Mouse (Mus musculus) ES-Bruce4 (cell line): ENCODE results near the gene Wdr45b. TPM values are rescaled to one million over a fixed set of nuclear protein-coding genes. Genes with fewer than 3 reads are reported as not detected.

Experiments
- H3K27ac ChIP-seq: 2 replicates; pipeline ENCODE4 v1.5.1; 2012; ENCODE audit warnings: low read length, inconsistent platforms; ENCODE audit not compliant: insufficient read depth
- H3K27me3 ChIP-seq: 2 replicates; pipeline ENCODE4 v1.6.1; 2012; ENCODE audit warnings: mild to moderate bottlenecking, low read length, inconsistent platforms; ENCODE audit not compliant: control insufficient read depth, poor library complexity, insufficient read depth, severe bottlenecking
- H3K36me3 ChIP-seq: 2 replicates; pipeline ENCODE4 v1.6.1; 2012; ENCODE audit warnings: inconsistent platforms, mild to moderate bottlenecking, low read length, moderate library complexity; ENCODE audit not compliant: control insufficient read depth, poor library complexity, insufficient read depth, severe bottlenecking
- H3K4me1 ChIP-seq: one replicate; pipeline ENCODE4 v1.8.1; 2011; ENCODE audit warnings: low read length; ENCODE audit not compliant: control insufficient read depth, insufficient read depth
- H3K4me3 ChIP-seq: 2 replicates; pipeline ENCODE4 v1.5.1; 2011; ENCODE audit warnings: low read depth, mild to moderate bottlenecking, low read length
- H3K9ac ChIP-seq: 2 replicates; pipeline ENCODE4 v1.6.1; 2012; ENCODE audit warnings: low read depth, mild to moderate bottlenecking, inconsistent platforms; ENCODE audit not compliant: poor library complexity, severe bottlenecking
- H3K9me3 ChIP-seq: replicated peaks from 2 replicates; pipeline ENCODE4 v1.6.1; 2012; ENCODE audit warnings: mild to moderate bottlenecking, low read length, inconsistent platforms; ENCODE audit not compliant: control insufficient read depth, poor library complexity, insufficient read depth, severe bottlenecking
- CTCF ChIP-seq: IDR thresholded peaks from one replicate; pipeline ENCODE4 v1.8.1; 2011; ENCODE audit warnings: low read depth, low read length
- EP300 ChIP-seq: IDR thresholded peaks from 2 replicates; pipeline ENCODE4 v1.6.1; 2011; ENCODE audit warnings: low read depth, low read length; ENCODE audit not compliant: insufficient read depth
- POLR2A ChIP-seq: IDR thresholded peaks from one replicate; pipeline ENCODE4 v1.8.1; 2011; ENCODE audit warnings: low read length; ENCODE audit not compliant: insufficient read depth
- polyA plus RNA-seq: library from polyadenylated mRNA; stranded (reverse); fragments of >200 nt; gene quantifications from 2 replicates; pipeline ENCODE4 v1.2.4, GENCODE M21; 2011; ENCODE audit warnings: low read depth; ENCODE audit not compliant: missing spikeins, insufficient read depth, insufficient read length

Wdr45b gene
- polyA plus RNA-seq, 1 experiment, result 81.1 TPM

DNA sequence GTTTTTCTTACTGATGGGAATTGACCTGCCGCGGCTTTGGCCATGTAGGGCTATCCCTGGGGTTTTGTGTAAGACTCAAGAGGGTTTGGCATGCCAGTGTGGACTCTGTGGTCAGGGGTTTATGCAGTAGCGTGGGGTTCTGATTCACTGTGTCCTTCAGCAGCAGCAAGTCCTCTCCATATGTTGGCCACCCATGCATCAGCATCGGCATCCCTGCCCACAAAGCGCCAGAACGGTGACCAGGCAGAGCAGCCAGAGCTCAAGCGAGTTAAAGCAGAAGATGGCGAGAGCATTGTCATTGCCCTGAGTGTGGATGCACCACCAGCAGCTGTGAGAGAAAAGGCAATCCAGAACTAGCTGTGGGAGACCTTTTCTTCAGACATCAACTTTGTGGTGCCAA, 47.6 kb downstream of the Wdr45b start:
- peaks cover 18% of the 10 kb centered on the region for H3K36me3 ChIP-seq
- 0 out of 2 replicates have a peak, but pooled peaks cover 4% of the 10 kb centered on the region for H3K9me3 ChIP-seq
- H3K4me1 ChIP-seq, result no peaks in the 10 kb centered on the region
- H3K4me3 ChIP-seq, result no peak overlapping the region
- H3K9ac ChIP-seq, result no peak overlapping the region
- H3K27me3 ChIP-seq, result no peaks in the 10 kb centered on the region
- TF ChIP-seq CTCF (no peak), EP300 (no peak), POLR2A (no peak)
- no peak overlapping the region for H3K27ac ChIP-seq

GRCm38 (mm10) chr11:121305371-121305770, 48.9 kb downstream of the Wdr45b start:
- Histone ChIP-seq H3K4me1 (no peaks in the 10 kb centered on the region), H3K36me3 (peaks cover 22% of the 10 kb centered on the region), H3K27me3 (no peaks in the 10 kb centered on the region), H3K9me3 (no peaks in the 10 kb centered on the region), H3K4me3 (no peak overlapping the region), H3K27ac (no peak overlapping the region), H3K9ac (no peak overlapping the region)
- no peak for TF ChIP-seq CTCF

DNA sequence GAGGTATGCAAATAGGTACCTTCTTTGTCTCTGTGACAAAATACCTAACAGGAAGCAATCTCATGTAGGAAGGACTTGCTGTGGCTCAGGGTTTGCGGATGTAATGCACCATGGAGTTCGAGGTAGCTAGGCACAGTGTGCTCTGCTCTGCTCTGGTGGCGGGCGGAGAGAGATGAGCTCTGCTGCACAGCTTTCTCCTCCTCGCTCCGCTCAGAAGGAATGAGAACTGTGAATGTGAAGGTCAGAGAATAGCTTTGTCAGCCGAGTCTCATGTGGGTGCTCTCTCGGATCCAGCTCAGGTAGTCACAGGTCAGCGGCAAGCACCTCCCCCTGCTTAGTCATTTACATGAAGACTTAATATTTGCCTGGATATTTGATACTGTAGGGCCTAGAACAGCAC, 54.0 kb downstream of the Wdr45b start:
- Histone ChIP-seq H3K9ac (no peak overlapping the region), H3K4me1 (no peaks in the 10 kb centered on the region)
- TF ChIP-seq EP300, result no peak
- no peak for TF ChIP-seq POLR2A
- TF ChIP-seq CTCF, result no peak

DNA sequence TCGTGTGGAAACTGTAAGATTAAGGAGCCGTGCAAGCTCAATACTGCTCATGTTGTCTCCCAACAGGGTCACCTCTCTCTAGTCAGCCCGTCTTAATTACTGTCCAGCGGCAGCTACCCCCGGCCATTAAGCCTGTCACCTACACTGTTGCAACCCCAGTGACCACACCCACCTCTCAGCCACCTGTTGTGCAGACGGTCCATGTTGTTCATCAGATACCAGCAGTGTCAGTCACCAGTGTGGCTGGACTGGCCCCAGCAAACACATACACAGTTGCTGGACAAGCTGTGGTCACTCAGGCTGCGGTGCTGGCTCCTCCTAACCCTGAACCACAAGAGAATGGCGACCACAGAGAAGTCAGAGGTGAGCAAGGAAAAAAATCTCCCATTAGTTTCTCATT, 55.8 kb downstream of the Wdr45b start:
- Histone ChIP-seq H3K27ac (no peak overlapping the region), H3K36me3 (peaks cover 40% of the 10 kb centered on the region), H3K4me1 (no peaks in the 10 kb centered on the region), H3K9me3 (no peaks in the 10 kb centered on the region), H3K27me3 (no peaks in the 10 kb centered on the region), H3K4me3 (no peak overlapping the region), H3K9ac (no peak overlapping the region)
- TF ChIP-seq POLR2A, result no peak
- no peak for TF ChIP-seq EP300
- no peak for TF ChIP-seq CTCF

More for the DNA sequence above, 54.0 kb downstream of the Wdr45b start:
- no peaks in the 10 kb centered on the region for H3K9me3 ChIP-seq
- H3K27ac ChIP-seq, result no peak overlapping the region
- H3K4me3 ChIP-seq, result no peak overlapping the region
- H3K36me3 ChIP-seq, result peaks cover 33% of the 10 kb centered on the region
- H3K27me3 ChIP-seq, result no peaks in the 10 kb centered on the region

DNA sequence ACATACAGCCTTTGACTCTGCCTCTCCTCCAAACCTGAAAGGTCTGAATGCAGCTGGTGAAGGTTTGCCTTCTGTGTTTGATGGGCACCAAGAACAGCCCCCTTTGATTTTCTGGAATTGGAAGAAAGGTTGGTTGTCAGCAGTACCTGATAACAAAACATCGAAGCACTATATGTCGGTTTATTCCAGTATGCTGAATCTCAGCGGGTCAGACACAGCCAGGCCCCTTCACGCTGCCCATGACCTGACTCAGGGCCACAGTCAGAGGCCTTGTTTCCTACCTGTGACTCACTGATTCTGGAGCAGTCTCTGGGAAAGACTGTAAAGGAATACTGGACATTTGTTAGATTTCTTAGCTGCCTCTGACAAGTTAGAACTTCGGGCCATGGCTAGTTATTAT, 59.5 kb downstream of the Wdr45b start:
- Histone ChIP-seq H3K9me3 (no peaks in the 10 kb centered on the region), H3K27ac (no peak overlapping the region), H3K27me3 (no peaks in the 10 kb centered on the region), H3K4me3 (no peak overlapping the region), H3K4me1 (no peaks in the 10 kb centered on the region), H3K36me3 (peaks cover 45% of the 10 kb centered on the region), H3K9ac (no peak overlapping the region)
- no peak for TF ChIP-seq CTCF
- no peak for TF ChIP-seq POLR2A
- TF ChIP-seq EP300, result no peak

GRCm38 (mm10) chr11:121289859-121290258, 64.4 kb downstream of the Wdr45b start:
- H3K9me3 ChIP-seq, result no peaks in the 10 kb centered on the region
- no peaks in the 10 kb centered on the region for H3K4me1 ChIP-seq
- H3K36me3 ChIP-seq, result peaks cover 49% of the 10 kb centered on the region
- TF ChIP-seq POLR2A, result no peak
- TF ChIP-seq CTCF, result no peak
- no peak for TF ChIP-seq EP300
- H3K9ac ChIP-seq, result no peak overlapping the region
- no peak overlapping the region for H3K4me3 ChIP-seq
- no peak overlapping the region for H3K27ac ChIP-seq
- H3K27me3 ChIP-seq, result no peaks in the 10 kb centered on the region
